Mouse (Mus musculus) liver, embryonic 14.5 days (tissue): ENCODE measurements at regions not wholly inside any gene's neighbourhood (a gene's known extent, or its start where the extent isn't known, plus 50 kb on each side); places are given as distances from the start of the nearest gene placed in this dataset.

Experiments
- ATAC-seq: fragments of 200-750 bp; cut with Nextera tagmentation; 2 replicates; pipeline ENCODE4 v1.8.0; 2017; ENCODE audit warnings: moderate number of reproducible peaks, mild to moderate bottlenecking, moderate library complexity; ENCODE audit not compliant: insufficient read depth
- DNase-seq, 3 experiments: peaks; one replicate each; pipeline ENCODE4 v3.0.0-alpha.2; 2012 to 2013; ENCODE audit warnings: low read depth in 3 of 3, low spot score in 3 of 3
- H3K27ac ChIP-seq: fragments of 300-500 bp; sonication (generic); 2 replicates; pipeline ENCODE4 v1.5.1; 2014; ENCODE audit warnings: moderate library complexity, mild to moderate bottlenecking, control low read depth, inconsistent platforms
- H3K27me3 ChIP-seq: fragments of 300-500 bp; sonication (generic); 2 replicates; pipeline ENCODE4 v1.6.1; 2014; ENCODE audit warnings: mild to moderate bottlenecking, low read length, moderate library complexity; ENCODE audit not compliant: control insufficient read depth, insufficient read depth
- H3K36me3 ChIP-seq: fragments of 300-500 bp; sonication (generic); replicated peaks from 2 replicates; pipeline ENCODE4 v1.6.1; 2014; ENCODE audit warnings: low read depth; ENCODE audit not compliant: control insufficient read depth, insufficient read depth
- H3K4me1 ChIP-seq, 2 experiments: fragments of 200-500 bp in 1 of 2; fragments of 300-500 bp in 1 of 2; sonication (generic) in 1 of 2; replicated peaks; 2 replicates each; pipeline ENCODE4 v1.6.1; 2012 to 2014; ENCODE audit warnings: antibody characterized with exemption in 1 of 2, inconsistent platforms in 1 of 2, low read length in 1 of 2; ENCODE audit not compliant: control insufficient read depth in 2 of 2, insufficient read depth in 2 of 2
- H3K4me2 ChIP-seq: fragments of 300-500 bp; sonication (generic); 2 replicates; pipeline ENCODE4 v1.6.1; 2014; ENCODE audit warnings: low read depth, mild to moderate bottlenecking, control low read depth, moderate library complexity
- H3K4me3 ChIP-seq, 2 experiments: fragments of 200-500 bp in 1 of 2; fragments of 300-500 bp in 1 of 2; sonication (generic) in 1 of 2; 2 replicates each; pipeline ENCODE4 v1.5.1; 2012 to 2014; ENCODE audit warnings: low read depth in 2 of 2, low read length in 2 of 2, mild to moderate bottlenecking in 2 of 2, control low read depth in 1 of 2, inconsistent platforms in 1 of 2, moderate library complexity in 1 of 2; ENCODE audit not compliant: insufficient read depth in 1 of 2
- H3K9ac ChIP-seq: fragments of 300-500 bp; sonication (generic); replicated peaks from 2 replicates; pipeline ENCODE4 v1.6.1; 2014; ENCODE audit warnings: mild to moderate bottlenecking, control low read depth, moderate library complexity
- H3K9me3 ChIP-seq: fragments of 300-500 bp; sonication (generic); 2 replicates; pipeline ENCODE4 v1.6.1; 2016; ENCODE audit warnings: low read length, mixed read lengths; ENCODE audit not compliant: control insufficient read depth
- CTCF ChIP-seq: IDR thresholded peaks from 2 replicates; pipeline ENCODE4 v1.5.1; 2016; ENCODE audit warnings: antibody characterized with exemption, low read depth, control low read depth
- EP300 ChIP-seq: IDR thresholded peaks from 2 replicates; pipeline ENCODE4 v1.6.1; 2016; ENCODE audit warnings: antibody characterized with exemption, low read depth
- WGBS: fragments of 180-500 bp; shearing (Covaris S2); extraction: QIAGEN DNeasy Blood & Tissue Kit; methylation state at CpG from one replicate; pipeline ENCODE4 v1.1.7; 2014; ENCODE audit not compliant: insufficient replicate concordance; 5-methylcytosine and 5-hydroxymethylcytosine counted together

GRCm38 (mm10) chr3:70138488-70138887 lies 131.1 kb downstream of the Otol1 start:
- Histone ChIP-seq H3K9ac (no peak overlapping the region), H3K27ac (no peak overlapping the region), H3K4me2 (no peak overlapping the region), H3K9me3 (no peaks in the 10 kb centered on the region), H3K4me3 (no peak overlapping the region), H3K4me1 (no peaks in the 10 kb centered on the region), H3K27me3 (no peaks in the 10 kb centered on the region), H3K36me3 (no peaks in the 10 kb centered on the region)
- DNase-seq, result no peak
- TF ChIP-seq CTCF, result no peak
- no peak for TF ChIP-seq EP300
- WGBS, result 57% methylated on average over 2 of the region's 2 CpGs
- ATAC-seq, result no peak

DNA sequence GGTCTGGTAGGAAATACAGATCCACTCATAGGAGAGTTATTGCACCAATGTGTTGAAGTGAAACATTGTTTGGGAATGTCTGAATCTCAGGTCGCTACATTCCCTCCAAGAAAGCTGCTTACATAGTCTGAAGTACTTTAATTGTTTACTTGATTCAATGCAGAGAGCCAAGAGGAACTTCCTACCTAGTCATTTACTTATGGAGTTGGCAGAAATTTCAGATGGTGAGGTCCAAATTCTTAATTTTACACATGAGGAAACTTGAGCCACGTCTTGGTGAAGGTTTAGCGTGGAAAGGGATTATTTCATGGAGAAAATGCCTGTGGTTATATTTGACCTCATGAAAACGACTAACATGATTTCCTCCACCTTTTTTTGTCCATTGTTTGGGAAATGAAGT lies 131.5 kb downstream of the Otol1 start:
- DNase-seq (no peak), ATAC-seq (no peak)
- WGBS, result 52% methylated on average over 4 of the region's 4 CpGs
- H3K27ac ChIP-seq, result no peak overlapping the region
- H3K36me3 ChIP-seq, result no peaks in the 10 kb centered on the region
- H3K4me2 ChIP-seq, result no peak overlapping the region
- H3K9me3 ChIP-seq, result no peaks in the 10 kb centered on the region
- no peak overlapping the region for H3K9ac ChIP-seq
- H3K4me3 ChIP-seq, result no peak overlapping the region
- H3K4me1 ChIP-seq, result no peaks in the 10 kb centered on the region
- no peaks in the 10 kb centered on the region for H3K27me3 ChIP-seq
- TF ChIP-seq CTCF, result no peak
- TF ChIP-seq EP300, result no peak

DNA sequence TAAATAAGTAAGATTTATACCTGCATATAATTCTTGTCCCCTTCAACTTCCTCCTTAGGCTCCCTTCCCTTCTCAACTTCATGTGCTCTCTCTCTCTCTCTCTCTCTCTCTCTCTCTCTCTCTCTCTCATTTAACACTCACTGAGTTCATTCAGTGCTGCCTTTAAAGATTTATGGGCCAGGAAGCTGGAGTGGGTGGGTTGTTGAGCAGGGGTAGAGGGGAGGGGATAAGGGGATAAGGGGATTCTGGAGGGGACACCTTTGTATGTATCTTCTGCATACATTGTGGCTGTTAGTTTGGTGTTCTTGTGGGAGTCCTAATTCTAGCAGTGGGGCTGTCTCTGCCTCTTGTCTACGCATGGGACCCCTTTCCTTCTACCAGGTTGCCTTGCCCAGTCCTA lies 138.3 kb downstream of the Otol1 start:
- Histone ChIP-seq H3K4me1 (no peaks in the 10 kb centered on the region), H3K4me2 (no peak overlapping the region), H3K9ac (no peak overlapping the region), H3K27me3 (no peaks in the 10 kb centered on the region), H3K4me3 (no peak overlapping the region), H3K9me3 (no peaks in the 10 kb centered on the region), H3K36me3 (no peaks in the 10 kb centered on the region), H3K27ac (no peak overlapping the region)
- TF ChIP-seq EP300 (no peak), CTCF (no peak)
- DNase-seq (no peak), ATAC-seq (no peak)
- 50% methylated on average over 1 of the region's 1 CpGs for WGBS

DNA sequence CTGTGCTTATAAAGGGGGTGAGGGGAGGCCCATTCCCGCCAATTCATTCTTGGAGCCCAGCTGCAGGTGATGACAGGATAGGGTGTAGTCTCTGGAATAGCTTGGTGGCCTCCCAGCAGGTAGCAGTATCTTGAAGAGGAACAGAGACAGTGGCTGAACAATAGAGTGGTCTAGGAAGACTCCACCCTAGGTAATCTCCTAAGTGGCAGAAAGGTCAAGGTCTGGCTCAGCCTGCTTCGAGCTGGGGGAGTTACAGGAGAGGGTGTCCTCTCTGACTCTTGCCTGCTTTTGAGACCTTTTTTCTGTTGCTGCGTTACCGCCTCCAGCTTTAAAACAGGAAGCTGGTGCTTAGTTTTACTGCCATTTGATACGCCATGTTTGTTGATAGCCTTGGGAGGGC lies 143.7 kb downstream of the Otol1 start:
- H3K27ac ChIP-seq, result no peak overlapping the region
- H3K4me3 ChIP-seq, result no peak overlapping the region
- ATAC-seq (no peak), DNase-seq (no peak)
- no peaks in the 10 kb centered on the region for H3K9me3 ChIP-seq
- no peak overlapping the region for H3K9ac ChIP-seq
- TF ChIP-seq EP300 (no peak), CTCF (no peak)
- H3K27me3 ChIP-seq, result no peaks in the 10 kb centered on the region
- H3K36me3 ChIP-seq, result no peaks in the 10 kb centered on the region
- H3K4me2 ChIP-seq, result no peak overlapping the region
- no peaks in the 10 kb centered on the region for H3K4me1 ChIP-seq
- WGBS, result 41% methylated on average over 5 of the region's 5 CpGs

GRCm38 (mm10) chr3:70160043-70160442 lies 152.6 kb downstream of the Otol1 start:
- H3K9me3 ChIP-seq, result no peaks in the 10 kb centered on the region
- H3K36me3 ChIP-seq, result no peaks in the 10 kb centered on the region
- TF ChIP-seq EP300 (no peak), CTCF (no peak)
- H3K27ac ChIP-seq, result no peak overlapping the region
- ATAC-seq (no peak), DNase-seq (no peak)
- no peak overlapping the region for H3K9ac ChIP-seq
- no peak overlapping the region for H3K4me2 ChIP-seq
- no peaks in the 10 kb centered on the region for H3K27me3 ChIP-seq
- 62% methylated on average over 9 of the region's 9 CpGs for WGBS
- no peaks in the 10 kb centered on the region for H3K4me1 ChIP-seq
- H3K4me3 ChIP-seq, result no peak overlapping the region
